Mouse (Mus musculus) bone marrow macrophage, adult 2 months (primary cell): ENCODE data around the gene Shcbp1l.

ENCODE experiments used
- CTCF ChIP-seq: IDR thresholded peaks from 2 replicates; pipeline ENCODE4 v1.5.1; 2012; ENCODE audit warnings: low read depth, mild to moderate bottlenecking, low read length, moderate library complexity
- POLR2A ChIP-seq: IDR thresholded peaks from 2 replicates; pipeline ENCODE4 v1.6.1; 2012; ENCODE audit warnings: mild to moderate bottlenecking, low read depth, low read length, borderline replicate concordance

GRCm38 (mm10) chr1:153453146-153453642 lies 28.2 kb downstream of the Shcbp1l start:
- no peak for TF ChIP-seq CTCF
- no peak for TF ChIP-seq POLR2A
